Mouse (Mus musculus) CH12.LX (cell line): ENCODE results near the gene Rhoq. TPM values are rescaled to one million over a fixed set of nuclear protein-coding genes. Genes with fewer than 3 reads are reported as not detected.

ENCODE experiments used
- DNase-seq: peaks from one replicate; pipeline ENCODE4 v3.0.0-alpha.2; 2013; ENCODE audit errors: extremely low read depth
- H3K27ac ChIP-seq: 2 replicates; pipeline ENCODE4 v1.5.1; 2012; ENCODE audit warnings: low read depth, mild to moderate bottlenecking, control low read depth, moderate library complexity; ENCODE audit not compliant: insufficient read depth
- H3K27me3 ChIP-seq: replicated peaks from 2 replicates; pipeline ENCODE3; 2012; ENCODE audit warnings: inconsistent platforms
- H3K36me3 ChIP-seq, 2 experiments: replicated peaks in 1 of 2; 2 replicates each; pipeline versions ENCODE3 to v1.6.1; 2012; ENCODE audit warnings: inconsistent platforms in 1 of 2, low read length in 1 of 2, mild to moderate bottlenecking in 1 of 2, mixed read lengths in 1 of 2, moderate library complexity in 1 of 2; ENCODE audit not compliant: control insufficient read depth in 1 of 2, insufficient read depth in 1 of 2
- H3K4me1 ChIP-seq, 2 experiments: 2 replicates each; pipeline ENCODE4 v1.6.1; 2012; ENCODE audit warnings: inconsistent platforms in 1 of 2, moderate library complexity in 1 of 2; ENCODE audit not compliant: insufficient read depth in 2 of 2, control insufficient read depth in 1 of 2
- H3K4me2 ChIP-seq: 2 replicates; pipeline ENCODE4 v1.6.1; 2012; ENCODE audit warnings: low read depth, mild to moderate bottlenecking, control low read depth; ENCODE audit not compliant: poor library complexity, insufficient read depth, severe bottlenecking
- H3K4me3 ChIP-seq, 3 experiments: fragments of 150-350 bp in 1 of 3; sonication (generic) in 1 of 3; replicated peaks in 1 of 3; 2 replicates each; pipeline versions ENCODE3 to v1.5.1; 2011 to 2012; ENCODE audit warnings: low read depth in 2 of 3, low read length in 2 of 3, mild to moderate bottlenecking in 2 of 3, moderate library complexity in 2 of 3, control low read depth in 1 of 3, improper control_type of control experiment in 1 of 3, inconsistent platforms in 1 of 3, mixed read lengths in 1 of 3; ENCODE audit not compliant: poor library complexity in 1 of 3
- H3K79me2 ChIP-seq: replicated peaks from 2 replicates; pipeline ENCODE4 v1.6.1; 2012; ENCODE audit warnings: mild to moderate bottlenecking, moderate library complexity; ENCODE audit not compliant: control insufficient read depth, poor library complexity, insufficient read depth, severe bottlenecking; ENCODE audit errors: extremely low read depth
- H3K9ac ChIP-seq: 2 replicates; pipeline ENCODE4 v1.6.1; 2012; ENCODE audit warnings: low read depth, mild to moderate bottlenecking, control low read depth, moderate library complexity; ENCODE audit not compliant: insufficient read depth
- H3K9me3 ChIP-seq: replicated peaks from 2 replicates; pipeline ENCODE3; 2012; ENCODE audit warnings: low read length, inconsistent platforms, mixed read lengths
- BHLHE40 ChIP-seq: IDR thresholded peaks from 2 replicates; pipeline ENCODE4 v1.6.1; 2011; ENCODE audit warnings: mild to moderate bottlenecking, low read depth, low read length, improper control_type of control experiment
- CHD1 ChIP-seq: IDR thresholded peaks from 2 replicates; pipeline ENCODE4 v1.6.1; 2012; ENCODE audit warnings: low read depth, low read length, improper control_type of control experiment, inconsistent platforms
- CHD2 ChIP-seq: IDR thresholded peaks from 2 replicates; pipeline ENCODE4 v1.6.1; 2011; ENCODE audit warnings: low read length, improper control_type of control experiment
- CTCF ChIP-seq, 2 experiments: IDR thresholded peaks in 1 of 2; conservative IDR thresholded peaks in 1 of 2; 2 replicates each; pipeline ENCODE4 v1.5.1; 2011 to 2012; ENCODE audit warnings: low read depth in 2 of 2, low read length in 2 of 2, improper control_type of control experiment in 1 of 2, inconsistent platforms in 1 of 2, mild to moderate bottlenecking in 1 of 2, moderate library complexity in 1 of 2
- KAT2A ChIP-seq: IDR thresholded peaks from 2 replicates; pipeline ENCODE4 v1.6.1; 2012; ENCODE audit warnings: low read length, improper control_type of control experiment, inconsistent platforms; ENCODE audit not compliant: insufficient replicate concordance
- MAFK ChIP-seq: IDR thresholded peaks from 2 replicates; pipeline ENCODE4 v1.6.1; 2011; ENCODE audit warnings: low read length, improper control_type of control experiment; ENCODE audit not compliant: insufficient replicate concordance
- MAX ChIP-seq: IDR thresholded peaks from 2 replicates; pipeline ENCODE4 v1.6.1; 2011; ENCODE audit warnings: low read length, improper control_type of control experiment
- MEF2A ChIP-seq: IDR thresholded peaks from 2 replicates; pipeline ENCODE4 v1.6.1; 2014; ENCODE audit warnings: low read depth, mild to moderate bottlenecking, inconsistent platforms, low read length, improper control_type of control experiment, borderline replicate concordance
- POLR2A ChIP-seq: IDR thresholded peaks from 2 replicates; pipeline ENCODE4 v1.6.1; 2011; ENCODE audit warnings: low read depth, mild to moderate bottlenecking, improper control_type of control experiment, low read length
- POLR2AphosphoS2 ChIP-seq: IDR thresholded peaks from 2 replicates; pipeline ENCODE4 v1.6.1; 2011; ENCODE audit warnings: low read depth, low read length, improper control_type of control experiment
- RAD21 ChIP-seq: IDR thresholded peaks from 2 replicates; pipeline ENCODE4 v1.6.1; 2011; ENCODE audit warnings: low read depth, mild to moderate bottlenecking, low read length, improper control_type of control experiment, moderate library complexity
- SMC3 ChIP-seq: IDR thresholded peaks from 2 replicates; pipeline ENCODE4 v1.6.1; 2011; ENCODE audit warnings: low read depth, low read length, improper control_type of control experiment
- TCF12 ChIP-seq: IDR thresholded peaks from 2 replicates; pipeline ENCODE4 v1.6.1; 2014; ENCODE audit warnings: low read depth, mild to moderate bottlenecking, inconsistent platforms, low read length, improper control_type of control experiment
- ZKSCAN1 ChIP-seq: IDR thresholded peaks from 2 replicates; pipeline ENCODE4 v1.6.1; 2012; ENCODE audit warnings: low read depth, inconsistent platforms, low read length, improper control_type of control experiment, borderline replicate concordance
- ZMIZ1 ChIP-seq: IDR thresholded peaks from 2 replicates; pipeline ENCODE4 v1.6.1; 2012; ENCODE audit warnings: low read depth, mild to moderate bottlenecking, inconsistent platforms, low read length, improper control_type of control experiment
- dilution Hi-C: fragments of 300-500 bp; cut with MboI; formaldehyde crosslinking; loops from 2 replicates; pipeline ENCODE4 v1.14.3; 2020; ENCODE audit warnings: low sequenced_read_pairs; ENCODE audit not compliant: extremely low pct_unique_long_range_greater_than_20kb, extremely low pct_ligation_motif_present
- in situ Hi-C: fragments of 300-500 bp; cut with MboI; formaldehyde crosslinking; loops from 3 replicates; pipeline ENCODE4 v1.14.3; 2019; ENCODE audit warnings: low sequenced_read_pairs, low pct_ligation_motif_present, low pct_unique_long_range_greater_than_20kb, mixed read lengths
- polyA plus RNA-seq: library from polyadenylated mRNA; unstranded; fragments of >175 nt; gene quantifications from 2 replicates; pipeline ENCODE4 v1.2.1, GENCODE M21; 2012; ENCODE audit warnings: low read depth; ENCODE audit not compliant: insufficient read length
- total RNA-seq, 2 experiments: library from RNA; depleted of rRNA; stranded (reverse); fragments of 300-350 nt in 1 of 2; fragments of >200 nt in 1 of 2; gene quantifications; 2 replicates each; pipeline ENCODE4 v1.2.3; 2012 to 2014

Rhoq gene
- total and polyA plus RNA-seq, 3 experiments = 18.8 to 24.4 (median 23.2) TPM

DNA sequence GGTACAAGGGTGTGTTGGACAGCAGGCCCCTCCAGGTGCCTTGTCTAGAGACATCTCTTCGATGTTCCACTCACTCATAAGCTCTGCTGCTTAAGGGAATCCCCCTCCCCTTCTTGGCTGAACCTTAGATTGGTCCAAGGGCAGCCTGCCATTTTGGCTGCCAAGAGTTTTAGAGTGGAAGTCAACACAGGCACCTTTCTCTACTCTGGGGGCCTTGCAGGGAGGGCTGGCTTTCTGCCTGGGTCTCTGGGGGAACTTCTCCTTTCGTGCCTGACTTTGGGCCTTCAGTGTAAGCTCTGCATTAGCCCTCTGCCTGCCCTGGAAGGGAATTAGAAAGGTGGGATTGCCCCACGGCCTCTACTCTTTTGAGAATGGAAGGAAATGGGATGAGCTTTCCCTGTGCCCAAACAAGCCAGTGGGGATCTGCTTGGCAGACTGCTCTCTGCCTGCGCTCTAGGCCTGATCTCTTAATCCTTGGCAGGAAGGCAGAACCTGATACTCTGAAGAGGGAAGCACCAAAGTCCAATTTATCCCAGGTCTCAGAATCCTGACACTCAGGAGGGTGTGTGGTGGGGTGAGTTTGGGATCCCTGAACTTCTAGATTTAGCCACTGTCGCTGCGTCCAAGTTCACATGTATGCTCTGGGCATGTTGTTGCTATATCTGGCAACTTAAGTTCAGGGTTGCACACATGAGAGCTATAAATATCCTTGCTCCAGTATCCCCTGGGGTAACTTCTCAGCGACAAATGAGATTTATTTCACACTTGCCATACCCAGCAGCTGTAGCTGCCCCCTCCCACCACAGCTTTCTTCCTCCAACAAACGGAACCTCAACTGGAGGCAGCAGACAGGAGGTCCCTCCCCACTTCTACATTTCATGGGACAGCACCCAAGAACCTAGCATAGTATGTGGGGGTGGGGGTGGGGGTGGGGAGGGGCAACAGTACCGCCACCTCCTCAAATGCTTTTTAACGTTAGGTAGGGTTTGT is 4.9 kb downstream of the Rhoq start:
- dilution Hi-C loops = no loop called here
- in situ Hi-C loops = no loop called here
- TF ChIP-seq CHD1 (no peak), ZKSCAN1 (no peak)
- Histone ChIP-seq H3K79me2 (peaks cover 17% of the 10 kb centered on the region), H3K27me3 (no peaks in the 10 kb centered on the region), H3K4me2 (peak overlapping the region; percentile 16; the same call in 1 of the 2 replicates), H3K27ac (no peak overlapping the region; the same call in 1 of the 2 replicates), H3K9me3 (no peaks in the 10 kb centered on the region), H3K4me3 (peak overlapping the region in 1 of 3 experiments; percentile 27), H3K36me3 (peaks cover 32 to 64% of the 10 kb centered on the region in 2 experiments), H3K4me1 (peaks cover 39 to 82% of the 10 kb centered on the region in 2 experiments), H3K9ac (no peak overlapping the region)
- DNase-seq = no peak

DNA sequence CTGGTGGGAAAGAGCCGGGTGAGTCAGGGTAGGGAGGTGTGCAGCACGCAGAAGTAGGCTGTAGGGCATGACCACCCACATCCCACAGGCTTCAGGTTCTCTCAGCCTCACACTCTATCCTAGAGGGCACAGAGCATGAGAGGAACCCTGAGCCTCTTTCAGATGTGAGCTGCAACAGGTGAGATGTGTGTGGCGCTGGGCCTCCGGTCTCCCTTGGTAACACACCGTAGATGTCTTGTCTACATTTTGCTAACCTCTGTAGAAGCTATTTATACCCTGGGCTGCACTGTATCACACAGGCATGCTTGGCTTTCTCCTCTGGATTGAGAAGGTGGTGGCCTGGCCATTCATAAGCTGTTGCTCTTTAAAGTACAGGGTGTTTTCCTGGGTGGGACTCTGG is 5.7 kb downstream of the Rhoq start:
- in situ Hi-C loops = no loop called here
- H3K79me2 ChIP-seq = peaks cover 13% of the 10 kb centered on the region
- TF ChIP-seq BHLHE40 (no peak), CTCF (conservative IDR thresholded peaks at IDR 0.05 in 1 of 2, IDR thresholded peaks at IDR 0.05 in 1 of 2; ENCODE audit: low read depth in 2 of 2, low read length in 2 of 2) (no peak), MAFK (no peak), MAX (no peak), ZKSCAN1 (no peak), RAD21 (no peak), POLR2A (no peak), SMC3 (no peak), MEF2A (no peak), ZMIZ1 (no peak), CHD2 (no peak), POLR2AphosphoS2 (no peak), TCF12 (no peak), KAT2A (no peak)
- H3K36me3 ChIP-seq = peaks cover 38 to 71% of the 10 kb centered on the region in 2 experiments
- no peak overlapping the region for H3K9ac ChIP-seq
- peak overlapping the region in 1 of 3 experiments; percentile 27 for H3K4me3 ChIP-seq
- H3K9me3 ChIP-seq = no peaks in the 10 kb centered on the region
- peaks cover 39 to 85% of the 10 kb centered on the region in 2 experiments for H3K4me1 ChIP-seq
- H3K27me3 ChIP-seq = no peaks in the 10 kb centered on the region
- dilution Hi-C loops = no loop called here
- no peak for DNase-seq
- peak overlapping the region; percentile 33; the same call in 1 of the 2 replicates for H3K27ac ChIP-seq
- peak overlapping the region; percentile 16; the same call in 1 of the 2 replicates for H3K4me2 ChIP-seq
